Mouse (Mus musculus): ENCODE results near the gene Dtx3.

Dtx3 gene

GRCm38 (mm10) chr10:127195328-127196129 is at the start of gene Dtx3:
Gene Dtx3 (minus strand): TSS chr10:127195728.
- DNase-seq (ENCODE audit: low spot score), result no peak

- DNase-seq (ENCODE audit: low spot score), result no peak
Observed at GRCm38 (mm10) chr10:127238241-127238824, 42.8 kb upstream of the Dtx3 start.

- no peak for DNase-seq (ENCODE audit: low spot score)
Observed at GRCm38 (mm10) chr10:127236541-127236940, 41.0 kb upstream of the Dtx3 start.

GRCm38 (mm10) chr10:127233141-127233540 is 37.6 kb upstream of the Dtx3 start:
- DNase-seq (ENCODE audit: low spot score), result no peak

- DNase-seq (ENCODE audit: low spot score), result no peak
Observed at GRCm38 (mm10) chr10:127231741-127232140, 36.2 kb upstream of the Dtx3 start.

- DNase-seq (ENCODE audit: low spot score), result no peak
Observed at GRCm38 (mm10) chr10:127230693-127231092, 35.2 kb upstream of the Dtx3 start.

- no peak for DNase-seq (ENCODE audit: low spot score)
Observed at GRCm38 (mm10) chr10:127228897-127229296, 33.4 kb upstream of the Dtx3 start.

- no peak for DNase-seq (ENCODE audit: low spot score)
Observed at GRCm38 (mm10) chr10:127227163-127227562, 31.6 kb upstream of the Dtx3 start.

- no peak for DNase-seq (ENCODE audit: low spot score)
Observed at GRCm38 (mm10) chr10:127226318-127226895, 30.9 kb upstream of the Dtx3 start.

- DNase-seq (ENCODE audit: low spot score), result no peak
Observed at GRCm38 (mm10) chr10:127225732-127226131, 30.2 kb upstream of the Dtx3 start.

- DNase-seq (ENCODE audit: low spot score), result no peak
Observed at GRCm38 (mm10) chr10:127225213-127225612, 29.7 kb upstream of the Dtx3 start.

GRCm38 (mm10) chr10:127218339-127218738 is 22.8 kb upstream of the Dtx3 start:
- DNase-seq (ENCODE audit: low spot score), result no peak

- no peak for DNase-seq (ENCODE audit: low spot score)
Observed at GRCm38 (mm10) chr10:127217177-127217576, 21.6 kb upstream of the Dtx3 start.

- no peak for DNase-seq (ENCODE audit: low spot score)
Observed at GRCm38 (mm10) chr10:127216456-127216855, 20.9 kb upstream of the Dtx3 start.

GRCm38 (mm10) chr10:127214422-127214803 is 18.9 kb upstream of the Dtx3 start:
- no peak for DNase-seq (ENCODE audit: low spot score)

- DNase-seq (ENCODE audit: low spot score), result no peak
Observed at GRCm38 (mm10) chr10:127213704-127214421, 18.3 kb upstream of the Dtx3 start.

- DNase-seq (ENCODE audit: low spot score), result no peak
Observed at GRCm38 (mm10) chr10:127213272-127213671, 17.7 kb upstream of the Dtx3 start.

GRCm38 (mm10) chr10:127211414-127211854 is 15.9 kb upstream of the Dtx3 start, which contains the start of gene Pip4k2c:
Gene Pip4k2c (minus strand): TSS chr10:127211585.
- peak; percentile 67 for DNase-seq (ENCODE audit: low spot score)

- DNase-seq (ENCODE audit: low spot score), result no peak
Observed at GRCm38 (mm10) chr10:127210961-127211405, 15.5 kb upstream of the Dtx3 start.

GRCm38 (mm10) chr10:127209928-127210570 is 14.5 kb upstream of the Dtx3 start:
- DNase-seq (ENCODE audit: low spot score), result no peak

GRCm38 (mm10) chr10:127208921-127209320 is 13.4 kb upstream of the Dtx3 start:
- no peak for DNase-seq (ENCODE audit: low spot score)

GRCm38 (mm10) chr10:127205373-127205772 is 9.8 kb upstream of the Dtx3 start:
- no peak for DNase-seq (ENCODE audit: low spot score)

Data from urinary bladder, postnatal 10 days (tissue).